Mouse (Mus musculus) G1E (cell line): Measurements from ENCODE around the gene Pip4k2b.

Experiments used
- CTCF ChIP-seq: IDR thresholded peaks from 2 replicates; pipeline ENCODE4 v1.5.1; 2012; ENCODE audit warnings: low read depth, low read length, inconsistent platforms, mixed read lengths
- GATA1 ChIP-seq: IDR thresholded peaks from 2 replicates; pipeline ENCODE4 v1.6.1; 2012; ENCODE audit warnings: borderline replicate concordance, low read length, inconsistent platforms, mixed read lengths
- GATA2 ChIP-seq: IDR thresholded peaks from 2 replicates; pipeline ENCODE4 v1.6.1; 2012; ENCODE audit warnings: low read depth, low read length, inconsistent platforms, borderline replicate concordance
- POLR2AphosphoS5 ChIP-seq: IDR thresholded peaks from 2 replicates; pipeline ENCODE4 v1.6.1; 2012; ENCODE audit warnings: low read depth, low read length, inconsistent platforms; ENCODE audit not compliant: insufficient replicate concordance
- TAL1 ChIP-seq: conservative IDR thresholded peaks from 2 replicates; pipeline ENCODE4 v1.6.1; 2012; ENCODE audit warnings: low read depth, low read length, inconsistent platforms, mixed read lengths

- TF ChIP-seq GATA1 (no peak), CTCF (no peak), TAL1 (no peak), POLR2AphosphoS5 (no peak), GATA2 (no peak)
Measured at GRCm38 (mm10) chr11:97744718-97745330, 320 bp upstream of the Pip4k2b start.
